Mouse (Mus musculus) liver, embryonic 16.5 days (tissue): ENCODE measurements around the gene B3galt6. TPM values are rescaled to one million over a fixed set of nuclear protein-coding genes. Genes with fewer than 3 reads are reported as not detected.

ENCODE experiments used
- ATAC-seq: fragments of 200-750 bp; cut with Nextera tagmentation; 2 replicates; pipeline ENCODE4 v1.8.0; 2017; ENCODE audit warnings: low read depth, mild to moderate bottlenecking, moderate number of reproducible peaks, moderate library complexity
- H3K27ac ChIP-seq: fragments of 300-500 bp; sonication (generic); 2 replicates; pipeline ENCODE4 v1.5.1; 2014; ENCODE audit warnings: mild to moderate bottlenecking, low read length
- H3K27me3 ChIP-seq: fragments of 300-500 bp; sonication (generic); 2 replicates; pipeline ENCODE4 v1.6.1; 2014; ENCODE audit warnings: low read depth, low read length, mixed read lengths; ENCODE audit not compliant: control insufficient read depth, insufficient read depth
- H3K36me3 ChIP-seq: fragments of 300-500 bp; sonication (generic); 2 replicates; pipeline ENCODE4 v1.6.1; 2014; ENCODE audit warnings: mild to moderate bottlenecking; ENCODE audit not compliant: control insufficient read depth, insufficient read depth
- H3K4me1 ChIP-seq: fragments of 300-500 bp; sonication (generic); 2 replicates; pipeline ENCODE4 v1.6.1; 2014; ENCODE audit warnings: low read depth, low read length, mixed read lengths; ENCODE audit not compliant: control insufficient read depth
- H3K4me2 ChIP-seq: fragments of 300-500 bp; sonication (generic); 2 replicates; pipeline ENCODE4 v1.6.1; 2014; ENCODE audit warnings: low read depth, low read length, mixed read lengths
- H3K4me3 ChIP-seq: fragments of 300-500 bp; sonication (generic); 2 replicates; pipeline ENCODE4 v1.5.1; 2014; ENCODE audit warnings: low read depth, mild to moderate bottlenecking, low read length
- H3K9ac ChIP-seq: fragments of 300-500 bp; sonication (generic); 2 replicates; pipeline ENCODE4 v1.6.1; 2014; ENCODE audit warnings: low read depth, low read length
- H3K9me3 ChIP-seq: fragments of 300-500 bp; sonication (generic); replicated peaks from 2 replicates; pipeline ENCODE4 v1.6.1; 2016; ENCODE audit warnings: low read length; ENCODE audit not compliant: control insufficient read depth
- WGBS: fragments of 180-500 bp; shearing (Covaris S2); extraction: QIAGEN DNeasy Blood & Tissue Kit; methylation state at CpG from one replicate; pipeline ENCODE4 v1.1.7; 2014; ENCODE audit not compliant: insufficient replicate concordance; 5-methylcytosine and 5-hydroxymethylcytosine counted together
- polyA plus RNA-seq: library from polyadenylated mRNA; unstranded; fragments of >200 nt; fragmentation: Nextera tagmentation; extraction: Ambion mirVana; gene quantifications from 2 replicates; pipeline ENCODE4 v1.2.1, GENCODE M21; 2015

Gene B3galt6
- polyA plus RNA-seq, 1 experiment from 2014 or later = 3.3 TPM

DNA sequence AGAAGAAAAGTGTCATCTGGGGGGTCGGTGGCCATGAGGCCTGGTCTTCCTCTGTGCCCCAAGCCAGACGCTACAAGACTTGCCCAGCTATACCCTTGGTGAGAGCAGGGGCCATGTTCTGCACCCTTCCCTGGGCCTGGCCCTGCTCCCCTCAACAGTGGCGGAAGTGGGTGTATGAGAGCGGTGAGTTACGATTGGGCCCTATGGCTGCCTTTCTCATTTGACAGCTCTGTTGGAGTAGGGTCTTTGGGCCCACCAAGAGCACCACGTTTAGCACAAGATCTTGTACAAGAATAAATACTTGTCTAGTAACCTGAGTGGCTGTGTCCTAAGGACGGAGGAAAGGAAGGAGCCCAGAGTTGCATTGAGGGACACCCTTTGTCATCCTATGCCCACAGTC, 36.1 kb upstream of the B3galt6 start:
- WGBS = 68% methylated on average over 7 of the region's 7 CpGs
- Histone ChIP-seq H3K9ac (no peak overlapping the region), H3K4me2 (no peak overlapping the region), H3K4me1 (peaks cover 11% of the 10 kb centered on the region; the same call in 1 of the 2 replicates), H3K36me3 (no peaks in the 10 kb centered on the region), H3K9me3 (no peaks in the 10 kb centered on the region), H3K27me3 (no peaks in the 10 kb centered on the region), H3K4me3 (no peak overlapping the region), H3K27ac (no peak overlapping the region)
- no peak for ATAC-seq

DNA sequence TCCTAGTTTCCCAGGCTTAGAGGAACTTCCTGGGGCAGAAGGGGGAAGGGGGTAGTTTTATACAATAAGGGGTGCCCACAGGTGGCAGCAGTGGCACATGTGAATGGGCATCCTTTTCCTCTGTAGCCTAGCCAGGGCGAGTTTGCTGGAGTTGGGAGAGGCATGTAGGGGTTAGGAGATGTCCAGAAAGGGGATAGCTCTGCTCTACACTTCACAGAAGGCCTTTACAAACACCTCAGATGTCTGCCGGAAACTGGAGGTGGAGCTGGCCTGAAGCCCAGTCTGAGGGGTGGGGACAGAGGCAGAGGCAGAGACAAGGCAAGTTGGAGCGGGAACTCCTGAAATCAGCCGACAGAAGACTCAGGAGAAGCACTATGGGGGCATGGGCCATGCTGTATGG, 33.6 kb upstream of the B3galt6 start, which contains the start of gene Tnfrsf18:
Gene Tnfrsf18, plus strand, starts transcription at position 152 of the 400 bp plus-strand sequence.
- Histone ChIP-seq H3K4me1 (peaks cover 8% of the 10 kb centered on the region; the same call in 1 of the 2 replicates), H3K4me3 (no peak within 1 kb of the TSS), H3K27ac (no peak within 1 kb of the TSS), H3K9ac (no peak within 1 kb of the TSS), H3K9me3 (no peaks in the 10 kb centered on the region), H3K27me3 (no peaks in the 10 kb centered on the region), H3K4me2 (no peak within 1 kb of the TSS), H3K36me3 (no peaks in the 10 kb centered on the region)
- ATAC-seq = peak; percentile 16; the same call in 1 of the 2 replicates
- WGBS = 35% methylated on average over 4 of the region's 4 CpGs

DNA sequence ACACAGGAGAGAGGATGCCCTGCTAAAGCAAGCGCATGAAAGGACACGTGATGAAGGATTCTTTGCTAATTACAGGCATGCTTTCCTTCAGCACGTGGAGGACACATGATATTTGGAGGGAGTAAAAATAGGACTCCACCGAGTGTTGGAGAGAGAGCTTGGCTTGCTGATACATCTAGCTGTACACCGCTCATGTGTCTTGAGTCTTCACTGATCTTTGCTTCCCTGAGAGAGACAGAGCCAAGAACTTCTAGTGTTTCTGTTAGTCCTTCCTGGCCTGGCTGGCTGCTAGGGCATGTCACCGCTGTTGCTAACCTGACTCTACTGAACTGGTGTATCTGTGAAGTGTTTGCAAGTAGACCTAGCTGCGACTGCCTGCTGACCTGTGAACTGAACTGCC, 31.7 kb upstream of the B3galt6 start:
- no peaks in the 10 kb centered on the region for H3K27me3 ChIP-seq
- H3K9ac ChIP-seq = no peak overlapping the region
- H3K36me3 ChIP-seq = no peaks in the 10 kb centered on the region
- WGBS = 81% methylated on average over 7 of the region's 7 CpGs
- no peak overlapping the region for H3K4me3 ChIP-seq
- H3K4me2 ChIP-seq = no peak overlapping the region
- H3K9me3 ChIP-seq = no peaks in the 10 kb centered on the region
- ATAC-seq = no peak
- peaks cover 6% of the 10 kb centered on the region; the same call in 1 of the 2 replicates for H3K4me1 ChIP-seq
- no peak overlapping the region for H3K27ac ChIP-seq

DNA sequence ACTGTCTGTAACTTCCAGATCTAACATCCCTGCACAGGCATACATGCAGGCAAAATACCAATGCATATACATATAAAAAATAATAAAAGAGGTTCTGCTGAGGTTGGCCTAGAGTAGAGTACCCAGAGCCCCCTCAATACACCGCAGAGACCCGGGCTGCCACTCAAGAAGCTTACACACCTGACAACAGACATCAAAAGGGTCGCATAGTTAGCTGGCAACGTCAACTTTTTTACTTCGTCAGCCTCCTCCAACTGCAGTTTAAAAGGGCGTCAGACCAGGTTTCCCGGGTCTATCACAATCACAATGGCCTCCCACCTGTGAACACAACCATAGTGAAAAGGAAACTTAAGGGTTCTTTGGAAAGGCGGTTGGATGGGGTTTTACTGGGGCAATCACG, 31.1 kb upstream of the B3galt6 start:
- Histone ChIP-seq H3K27me3 (no peaks in the 10 kb centered on the region), H3K4me3 (no peak overlapping the region), H3K9me3 (no peaks in the 10 kb centered on the region), H3K36me3 (no peaks in the 10 kb centered on the region), H3K4me2 (no peak overlapping the region), H3K9ac (no peak overlapping the region), H3K27ac (no peak overlapping the region), H3K4me1 (peaks cover 6% of the 10 kb centered on the region; the same call in 1 of the 2 replicates)
- 74% methylated on average over 9 of the region's 9 CpGs for WGBS
- no peak for ATAC-seq

DNA sequence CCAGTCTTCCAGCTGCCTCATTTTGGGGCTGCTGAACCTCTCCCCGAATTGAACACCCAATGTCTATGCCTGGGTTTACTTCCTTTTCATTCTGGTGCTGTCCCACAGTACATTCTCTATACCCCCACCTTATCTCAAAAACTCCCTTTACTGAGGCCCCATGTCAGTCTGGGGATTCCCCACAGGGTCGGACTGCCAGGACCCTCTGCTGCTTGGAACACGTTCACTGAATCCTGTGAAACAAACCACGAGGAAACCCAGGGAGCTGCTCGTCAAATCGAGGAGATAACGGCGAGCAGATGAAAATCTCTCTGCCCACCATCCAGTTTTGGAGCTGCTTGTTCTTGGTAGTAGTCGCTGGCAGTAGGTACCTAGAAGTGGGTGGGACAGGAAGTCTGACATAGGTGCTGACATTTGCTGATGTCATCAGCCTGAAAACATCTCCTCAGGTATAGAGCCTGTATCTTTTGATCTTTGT, 29.5 kb upstream of the B3galt6 start:
- no peak for ATAC-seq
- WGBS = 19% methylated on average over 9 of the region's 9 CpGs
- no peaks in the 10 kb centered on the region for H3K9me3 ChIP-seq
- H3K9ac ChIP-seq = no peak overlapping the region
- H3K27ac ChIP-seq = no peak overlapping the region
- no peaks in the 10 kb centered on the region for H3K36me3 ChIP-seq
- no peak overlapping the region for H3K4me2 ChIP-seq
- no peak overlapping the region for H3K4me3 ChIP-seq
- H3K27me3 ChIP-seq = no peaks in the 10 kb centered on the region
- H3K4me1 ChIP-seq = peaks cover 6% of the 10 kb centered on the region; the same call in 1 of the 2 replicates

DNA sequence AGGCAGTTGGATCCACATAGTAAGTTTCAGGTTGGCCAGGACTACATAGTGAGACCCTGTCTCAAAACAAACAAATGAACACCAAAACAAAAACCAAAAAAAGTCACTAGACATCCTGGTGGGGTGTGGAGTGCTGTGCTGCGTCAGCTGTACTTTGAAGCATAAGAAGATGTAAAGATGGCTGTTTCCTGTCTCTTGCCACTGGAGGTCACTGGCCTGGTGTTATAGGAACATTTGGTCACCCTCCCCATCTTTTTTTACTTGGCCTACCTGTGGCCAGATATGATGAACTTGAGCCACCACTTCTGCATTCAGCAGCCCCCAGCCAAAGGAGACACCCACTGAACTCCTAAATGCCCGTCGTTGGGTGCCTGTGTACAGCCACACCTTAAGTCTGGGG, 28.9 kb upstream of the B3galt6 start:
- Histone ChIP-seq H3K36me3 (no peaks in the 10 kb centered on the region), H3K4me3 (no peak overlapping the region), H3K27me3 (no peaks in the 10 kb centered on the region), H3K9me3 (no peaks in the 10 kb centered on the region), H3K27ac (no peak overlapping the region), H3K4me2 (no peak overlapping the region), H3K9ac (no peak overlapping the region), H3K4me1 (peaks cover 5% of the 10 kb centered on the region; the same call in 1 of the 2 replicates)
- ATAC-seq = no peak
- 53% methylated on average over 3 of the region's 3 CpGs for WGBS

DNA sequence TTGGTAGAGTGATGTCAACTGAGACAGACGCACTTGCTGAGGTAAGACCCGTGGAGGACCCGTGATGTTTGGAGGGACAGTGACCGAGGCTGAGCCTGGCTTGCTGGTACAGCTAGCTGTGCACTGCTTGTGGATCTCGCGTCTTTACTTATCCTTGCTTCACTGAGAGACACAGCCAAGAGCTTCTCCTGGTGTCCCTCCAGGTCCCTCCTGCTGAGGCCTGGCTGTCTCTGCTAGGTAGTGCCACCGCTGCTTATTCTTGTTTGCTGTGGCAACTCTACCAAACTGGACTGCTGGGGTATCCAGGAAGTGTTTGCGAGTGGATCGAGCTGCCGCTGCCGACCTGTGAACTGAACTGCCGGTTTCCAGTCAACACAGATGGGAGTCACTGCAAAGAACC, 27.3 kb upstream of the B3galt6 start:
- Histone ChIP-seq H3K9me3 (no peaks in the 10 kb centered on the region), H3K27ac (no peak overlapping the region), H3K36me3 (no peaks in the 10 kb centered on the region), H3K9ac (no peak overlapping the region), H3K4me2 (no peak overlapping the region), H3K4me1 (no peaks in the 10 kb centered on the region; the same call in 1 of the 2 replicates), H3K27me3 (no peaks in the 10 kb centered on the region), H3K4me3 (no peak overlapping the region)
- no peak for ATAC-seq
- 77% methylated on average over 12 of the region's 12 CpGs for WGBS

DNA sequence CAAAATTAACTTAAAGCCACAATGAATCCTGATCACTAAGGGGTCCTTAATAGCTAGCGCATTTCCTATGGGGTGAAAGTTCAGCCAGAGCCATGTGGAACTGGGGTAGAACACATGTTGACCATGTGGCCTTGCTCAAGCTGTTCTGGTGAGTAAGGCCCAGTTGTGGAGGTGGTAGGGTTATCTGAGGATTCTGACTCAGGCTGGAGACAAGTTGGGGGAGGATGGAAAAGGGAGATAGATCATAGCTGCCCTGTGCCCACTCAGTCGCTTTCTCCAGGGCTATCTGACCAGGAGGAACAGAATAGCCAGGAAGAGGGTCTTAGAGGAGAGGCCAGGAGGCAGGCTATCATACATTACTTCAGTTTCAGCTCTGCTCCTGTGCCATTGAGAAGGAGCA, 22.0 kb upstream of the B3galt6 start:
- H3K36me3 ChIP-seq = peaks cover 17% of the 10 kb centered on the region
- ATAC-seq = no peak

DNA sequence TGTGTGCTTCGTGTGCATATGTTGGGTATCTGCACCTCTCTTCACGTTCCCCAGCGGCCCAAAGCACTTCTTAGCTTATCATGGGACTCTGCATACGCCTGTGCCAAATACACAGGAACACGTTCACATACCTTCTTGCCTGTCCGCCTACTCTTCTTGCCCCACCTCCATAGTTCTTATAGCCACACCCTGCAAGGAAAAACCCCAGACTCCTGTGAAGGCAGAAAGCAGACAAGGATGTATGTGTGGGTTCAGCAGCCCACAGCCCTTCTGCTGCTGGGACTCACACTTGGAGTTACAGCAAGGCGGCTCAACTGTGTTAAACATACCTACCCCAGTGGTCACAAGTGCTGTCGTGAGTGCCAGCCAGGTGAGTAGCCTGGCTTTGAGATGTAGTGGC, 21.2 kb upstream of the B3galt6 start, which contains the start of gene Tnfrsf4:
Gene Tnfrsf4, plus strand, starts transcription at position 207 of the 400 bp plus-strand sequence.
- H3K27ac ChIP-seq = no peak within 1 kb of the TSS
- 72% methylated on average over 8 of the region's 8 CpGs for WGBS
- ATAC-seq = no peak

More for the DNA sequence above, 22.0 kb upstream of the B3galt6 start:
- H3K9ac ChIP-seq = no peak overlapping the region
- H3K4me1 ChIP-seq = no peaks in the 10 kb centered on the region
- no peaks in the 10 kb centered on the region for H3K27me3 ChIP-seq
- no peaks in the 10 kb centered on the region for H3K9me3 ChIP-seq
- WGBS = 65% methylated on average over 2 of the region's 2 CpGs
- H3K4me3 ChIP-seq = no peak overlapping the region
- H3K4me2 ChIP-seq = no peak overlapping the region
- no peak overlapping the region for H3K27ac ChIP-seq

More for the DNA sequence above, 21.2 kb upstream of the B3galt6 start, which contains the start of gene Tnfrsf4:
- Histone ChIP-seq H3K36me3 (peaks cover 25% of the 10 kb centered on the region), H3K9me3 (no peaks in the 10 kb centered on the region), H3K4me2 (no peak within 1 kb of the TSS), H3K9ac (no peak within 1 kb of the TSS), H3K4me1 (no peaks in the 10 kb centered on the region), H3K4me3 (no peak within 1 kb of the TSS), H3K27me3 (no peaks in the 10 kb centered on the region)
